Mouse (Mus musculus) ES-Bruce4 (cell line): Measurements from ENCODE around the gene Washc1.

Experiments
- CTCF ChIP-seq: IDR thresholded peaks from one replicate; pipeline ENCODE4 v1.8.1; 2011; ENCODE audit warnings: low read depth, low read length
- POLR2A ChIP-seq: IDR thresholded peaks from one replicate; pipeline ENCODE4 v1.8.1; 2011; ENCODE audit warnings: low read length; ENCODE audit not compliant: insufficient read depth

GRCm38 (mm10) chr17:66158271-66158670 is 46.9 kb downstream of the Washc1 start:
- TF ChIP-seq POLR2A (no peak), CTCF (no peak)
